Mouse (Mus musculus): ENCODE measurements around the gene Nek4. TPM values are rescaled to one million over a fixed set of nuclear protein-coding genes. Genes with fewer than 3 reads are reported as not detected.

The Nek4 gene
- polyA plus RNA-seq, 1 experiment from 2014 or later = 20.2 TPM

DNA sequence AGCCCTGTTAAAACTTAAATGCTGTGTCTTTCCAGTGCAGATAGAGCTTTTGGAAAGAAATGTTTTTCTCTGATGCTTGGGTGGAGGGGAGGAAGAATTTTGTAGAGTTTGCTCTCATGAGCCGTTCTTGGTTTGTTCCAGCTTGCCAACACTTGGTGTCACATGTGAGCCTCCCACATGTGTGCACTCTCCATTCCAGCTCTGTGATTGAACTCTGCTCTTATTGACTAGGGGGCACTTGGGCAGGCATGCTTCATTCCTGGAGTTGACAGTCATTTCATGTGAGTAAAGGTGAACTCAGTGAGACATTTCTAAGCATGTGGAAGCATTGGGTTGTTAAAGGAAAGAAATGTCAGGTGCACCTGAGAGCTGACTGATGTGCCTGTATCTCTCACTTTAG lies 71.4 kb downstream of the Nek4 start:
- no peak overlapping the region for H3K4me3 ChIP-seq
- no peaks in the 10 kb centered on the region for H3K9me3 ChIP-seq
- no peak overlapping the region for H3K27ac ChIP-seq (replicated peaks)
- H3K36me3 ChIP-seq (replicated peaks) = peaks cover 65% of the 10 kb centered on the region
- DNase-seq (ENCODE audit: low spot score) = no peak
- 72% methylated on average over 1 of the region's 1 CpGs for WGBS
- H3K4me1 ChIP-seq = peaks cover 20% of the 10 kb centered on the region
- no peaks in the 10 kb centered on the region for H3K27me3 ChIP-seq (replicated peaks; ENCODE audit: low read depth, poor library complexity, severe bottlenecking)

DNA sequence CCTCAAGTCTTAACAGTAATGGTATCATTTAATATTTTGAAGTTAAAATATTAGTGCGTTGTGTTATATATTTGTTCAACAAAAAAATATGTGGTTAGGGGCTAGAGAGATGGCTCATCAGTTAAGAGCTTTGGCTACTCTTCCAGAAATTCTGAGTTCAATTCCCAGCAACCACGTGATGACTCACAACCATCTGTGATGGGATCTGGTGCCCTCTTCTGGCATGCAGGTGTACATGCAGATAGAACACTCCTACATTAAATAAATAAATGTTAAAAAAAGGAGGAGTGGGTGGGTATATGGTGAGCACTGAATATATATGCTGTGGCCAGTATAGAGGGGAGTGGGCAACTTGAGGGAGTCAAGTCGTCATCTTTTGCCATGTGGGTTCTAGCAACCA lies 74.6 kb downstream of the Nek4 start:
- H3K4me3 ChIP-seq = no peak overlapping the region
- peaks cover 94% of the 10 kb centered on the region for H3K36me3 ChIP-seq (replicated peaks)
- 80% methylated on average over 3 of the region's 3 CpGs for WGBS

More for the DNA sequence above, 74.6 kb downstream of the Nek4 start:
- no peaks in the 10 kb centered on the region for H3K9me3 ChIP-seq
- H3K4me1 ChIP-seq = peaks cover 4% of the 10 kb centered on the region; the same call in 1 of the 2 replicates
- no peak for DNase-seq (ENCODE audit: low spot score)
- H3K27me3 ChIP-seq (replicated peaks; ENCODE audit: low read depth, poor library complexity, severe bottlenecking) = no peaks in the 10 kb centered on the region
- H3K27ac ChIP-seq (replicated peaks) = no peak overlapping the region

Other genes starting within 250 kb of the Nek4 start
- 17.0 and 18.5 TPM in 2 replicates for gene Sfmbt1, start 236.5 kb upstream of the Nek4 start, polyA plus RNA-seq (2016; fragmentation: Nextera tagmentation; extraction: Ambion mirVana)
- gene Tmem110, start 125.8 kb upstream of the Nek4 start, polyA plus RNA-seq (2016; fragmentation: Nextera tagmentation; extraction: Ambion mirVana) = 29.5 and 30.2 TPM in 2 replicates
- gene Mustn1, start 72.2 kb upstream of the Nek4 start, polyA plus RNA-seq (2016; fragmentation: Nextera tagmentation; extraction: Ambion mirVana) = 0.52 and 0.67 TPM in 2 replicates
- gene Itih4, start 64.9 kb upstream of the Nek4 start, polyA plus RNA-seq (2016; fragmentation: Nextera tagmentation; extraction: Ambion mirVana) = not detected in 2 replicates
- gene Itih3, start 27.6 kb upstream of the Nek4 start, polyA plus RNA-seq (2016; fragmentation: Nextera tagmentation; extraction: Ambion mirVana) = 0.36 TPM in 1 of 2 replicates, not detected in the other
- not detected in 2 replicates for gene Itih1, start 8.1 kb upstream of the Nek4 start, polyA plus RNA-seq (2016; fragmentation: Nextera tagmentation; extraction: Ambion mirVana)
- 37.0 and 40.2 TPM in 2 replicates for gene Glt8d1, start 50.0 kb downstream of the Nek4 start, polyA plus RNA-seq (2016; fragmentation: Nextera tagmentation; extraction: Ambion mirVana)
- gene Spcs1, start 50.3 kb downstream of the Nek4 start, polyA plus RNA-seq (2016; fragmentation: Nextera tagmentation; extraction: Ambion mirVana) = 255 and 262 TPM in 2 replicates
- gene Pbrm1, start 67.8 kb downstream of the Nek4 start, polyA plus RNA-seq (2016; fragmentation: Nextera tagmentation; extraction: Ambion mirVana) = 153 and 163 TPM in 2 replicates
- 149 and 151 TPM in 2 replicates for gene Gnl3, start 67.8 kb downstream of the Nek4 start, polyA plus RNA-seq (2016; fragmentation: Nextera tagmentation; extraction: Ambion mirVana)
- 62.3 and 63.3 TPM in 2 replicates for gene Smim4, start 177.6 kb downstream of the Nek4 start, polyA plus RNA-seq (2016; fragmentation: Nextera tagmentation; extraction: Ambion mirVana)
- 589 and 605 TPM in 2 replicates for gene Nt5dc2, start 179.7 kb downstream of the Nek4 start, polyA plus RNA-seq (2016; fragmentation: Nextera tagmentation; extraction: Ambion mirVana)
- gene Stab1, start 217.3 kb downstream of the Nek4 start, polyA plus RNA-seq (2016; fragmentation: Nextera tagmentation; extraction: Ambion mirVana) = 21.0 and 22.3 TPM in 2 replicates